Mouse (Mus musculus): ENCODE measurements at regions not wholly inside any gene's neighbourhood (a gene's known extent, or its start where the extent isn't known, plus 50 kb on each side); places are given as distances from the start of the nearest gene placed in this dataset.

DNA sequence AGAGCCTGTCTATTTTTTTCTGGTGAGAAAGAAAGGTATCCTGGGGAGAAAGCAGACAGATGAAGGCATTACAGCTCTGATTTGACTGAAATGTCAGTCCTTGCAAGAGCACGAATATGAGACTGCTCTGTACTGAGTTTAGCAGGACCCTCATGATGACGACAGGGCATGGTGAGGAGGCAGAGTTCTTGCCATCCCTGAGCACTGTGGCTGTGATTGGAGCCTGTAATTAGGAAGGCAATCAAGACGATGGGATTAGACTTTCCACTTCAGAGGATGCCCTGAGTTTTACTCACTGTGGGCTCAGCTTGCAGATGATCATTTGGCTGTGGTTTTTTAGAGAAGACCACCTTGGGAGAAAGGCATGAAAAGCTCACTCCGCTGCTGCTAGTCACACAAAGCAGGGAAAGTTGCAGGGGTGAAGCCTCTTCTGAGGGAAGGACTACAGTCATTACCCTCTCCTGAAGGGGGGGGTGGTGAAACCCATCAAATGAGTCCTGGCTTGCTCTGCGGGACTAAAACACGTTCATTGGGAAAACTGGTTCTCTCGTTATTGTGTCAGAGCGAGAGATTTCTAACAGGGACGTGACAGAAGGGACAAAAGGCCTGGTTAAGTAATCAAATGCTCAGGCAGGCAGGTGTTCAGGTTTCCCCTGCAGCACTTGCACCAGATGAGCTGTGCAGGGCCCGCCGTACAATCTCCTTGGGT, 132.9 kb upstream of the Fam241a start:
- intact Hi-C loops (cut with DNase I), result no loop called here
- DNase-seq, result no peak

DNA sequence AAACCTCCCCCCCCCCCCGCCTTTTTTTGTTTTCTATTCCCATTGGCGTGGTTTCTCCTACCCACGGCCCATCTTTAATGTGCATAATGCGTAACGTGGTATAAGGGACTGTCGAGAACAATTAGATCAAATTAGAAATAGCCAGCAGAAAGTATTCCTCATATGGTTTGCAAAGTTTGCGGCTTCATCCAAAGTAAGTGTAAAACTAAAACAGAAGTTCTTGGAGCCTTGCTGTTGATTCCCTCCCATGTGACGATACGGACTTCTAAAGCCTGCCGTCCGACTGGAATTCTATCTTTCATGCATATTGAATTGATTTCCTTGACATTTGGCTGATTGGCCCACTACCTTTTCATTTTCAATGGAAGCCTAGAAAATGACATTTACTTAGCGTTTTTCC, 128.7 kb upstream of the Fam241a start:
- no peak for DNase-seq
- intact Hi-C loops (cut with DNase I), result no loop called here

DNA sequence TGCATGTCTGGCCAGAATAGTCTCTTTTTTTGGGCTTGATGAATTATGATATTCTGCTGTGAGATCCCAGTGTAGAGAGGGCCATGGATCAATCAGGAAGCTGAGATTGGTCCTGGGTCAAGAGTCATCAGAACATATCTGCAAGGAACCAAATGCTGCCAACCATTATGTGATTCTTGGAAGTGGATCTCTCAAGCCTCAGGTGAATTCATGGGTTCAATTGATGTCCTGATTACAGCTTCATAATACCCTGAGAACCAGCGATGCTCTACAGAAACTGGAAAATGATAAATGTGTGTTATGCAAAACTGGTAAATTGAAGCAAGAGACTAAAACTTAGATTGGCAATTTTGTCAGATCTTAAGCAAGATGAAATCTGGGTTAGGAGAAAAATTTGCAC, 118.8 kb upstream of the Fam241a start:
- intact Hi-C loops (cut with DNase I), result no loop called here
- DNase-seq, result no peak

DNA sequence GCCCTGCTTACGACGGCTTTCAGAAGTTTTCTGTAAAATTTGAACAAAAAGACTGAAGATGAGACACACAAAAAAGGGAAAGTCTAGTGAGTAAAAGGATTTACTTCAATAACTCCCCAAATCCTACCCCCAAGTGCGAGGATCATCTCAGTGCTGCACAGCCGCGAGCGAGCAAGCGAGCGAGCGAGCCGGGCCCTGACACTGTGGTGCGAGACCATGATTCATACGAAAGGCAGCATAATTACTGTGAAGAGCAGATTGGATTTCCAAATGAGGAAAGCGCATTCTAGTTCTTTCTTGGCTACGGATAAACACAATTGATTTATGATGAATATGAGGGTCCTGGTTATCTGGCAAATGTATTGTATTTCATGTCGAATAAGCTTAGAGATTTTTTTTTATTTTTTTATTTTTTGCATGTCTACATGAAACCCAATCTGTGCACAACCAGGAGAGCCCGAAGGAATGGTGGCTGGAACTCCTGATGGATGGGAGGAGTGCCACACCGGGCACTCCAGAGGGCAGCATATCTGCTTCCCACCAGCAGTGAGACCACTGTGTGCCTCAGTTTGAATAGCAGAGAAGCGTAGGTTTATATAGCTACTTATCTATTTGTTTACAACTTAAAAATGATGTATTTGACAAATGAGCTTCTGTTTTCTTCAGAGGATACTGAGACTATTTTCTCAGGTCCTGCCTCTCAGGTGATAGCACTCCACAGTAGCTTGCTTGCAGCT, 106.9 kb upstream of the Fam241a start:
- DNase-seq, result no peak
- intact Hi-C loops (cut with DNase I), result loop anchor here (1.0 to 10.0 kb wide), 2 partner anchors 334 to 1202 kb away; no protein-coding TSS in a partner anchor

DNA sequence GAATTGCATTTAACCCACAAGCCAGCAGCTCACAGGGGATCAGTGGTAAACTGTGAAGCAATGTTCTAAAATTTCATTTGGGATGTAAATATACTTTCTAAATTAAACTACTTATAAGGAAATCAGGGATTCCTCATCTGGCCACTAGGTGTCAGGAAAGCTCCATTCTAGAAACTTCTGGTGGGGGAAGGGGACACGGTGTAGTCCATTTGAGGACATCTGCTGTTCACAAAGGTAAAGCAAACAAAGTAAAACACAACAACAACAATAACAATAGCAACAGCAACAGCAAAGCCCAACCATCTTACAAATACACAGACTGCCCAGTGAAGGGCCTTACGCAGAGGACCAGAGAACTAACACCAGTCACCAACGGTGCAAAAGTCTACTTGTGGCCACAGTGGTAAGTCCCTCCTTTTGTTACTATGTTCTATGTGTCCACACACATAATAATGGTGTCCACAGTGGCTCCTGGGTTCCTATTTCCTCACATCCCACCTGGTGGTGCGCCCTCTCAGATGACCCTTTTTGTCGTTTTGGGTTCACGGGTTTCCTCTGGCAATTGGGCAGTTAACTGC, 105.9 kb upstream of the Fam241a start:
- intact Hi-C loops (cut with DNase I), result loop anchor here (1.0 to 10.0 kb wide), 2 partner anchors 335 to 1203 kb away; no protein-coding TSS in a partner anchor
- peak; percentile 41 to 70 for DNase-seq

DNA sequence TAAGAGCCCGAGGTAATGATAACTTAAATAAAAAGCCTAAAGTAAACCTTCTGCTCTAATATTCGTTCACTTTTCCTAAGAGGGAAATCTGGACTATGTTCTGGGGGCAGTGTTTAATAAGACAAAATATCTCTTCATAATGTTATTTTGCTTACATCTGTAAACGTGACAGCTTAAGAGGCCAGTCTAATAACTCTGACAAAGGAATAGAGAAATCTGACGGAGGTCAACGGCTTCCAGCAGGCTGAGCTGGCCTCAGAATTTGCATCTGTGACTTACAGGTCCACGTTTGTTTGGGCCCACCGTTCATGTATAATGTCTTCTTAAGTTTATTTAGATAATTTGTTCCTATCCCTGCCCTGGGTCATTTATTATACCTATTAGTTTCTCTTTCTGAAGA, 99.6 kb upstream of the Fam241a start:
- intact Hi-C loops (cut with DNase I), result no loop called here

DNA sequence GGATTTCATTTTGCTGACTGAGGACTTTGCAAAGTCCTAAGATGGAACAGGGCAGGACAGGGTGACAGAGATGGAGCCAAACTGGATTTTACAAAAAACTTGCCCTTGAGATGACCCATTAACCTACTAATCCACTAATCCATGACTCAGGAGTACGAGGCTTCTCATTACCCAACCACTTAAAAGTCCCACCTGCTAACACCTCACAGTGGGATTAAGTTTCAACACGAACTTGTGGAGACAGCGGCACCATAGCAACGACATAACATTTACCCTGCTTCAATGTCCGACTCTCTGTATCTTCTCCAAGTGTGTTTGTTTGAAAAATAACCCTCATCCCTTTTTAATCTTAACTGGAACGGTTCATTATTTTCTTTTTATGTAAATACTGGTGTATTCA, 91.5 kb upstream of the Fam241a start:
- DNase-seq, result no peak

More for the DNA sequence above, 99.6 kb upstream of the Fam241a start:
- no peak for DNase-seq

DNA sequence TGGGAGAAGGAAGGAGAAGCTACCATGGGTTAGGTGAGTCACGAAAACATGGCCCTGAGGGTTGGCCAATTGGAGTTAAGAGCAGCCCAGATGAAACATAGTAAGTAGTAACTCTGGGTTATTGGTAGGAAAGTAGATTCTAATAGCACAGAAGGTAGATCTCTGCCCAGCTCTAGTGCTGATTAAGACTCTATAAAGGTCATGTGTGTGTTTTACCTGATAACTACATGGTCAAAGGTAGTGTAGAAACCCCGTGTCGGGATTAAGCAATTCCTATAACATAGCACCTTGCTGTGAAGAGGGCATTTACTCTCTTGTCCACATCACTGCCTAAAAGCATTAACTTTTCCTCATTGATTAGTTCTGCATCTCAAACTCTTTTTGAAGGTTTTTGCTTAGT, 89.0 kb upstream of the Fam241a start:
- DNase-seq, result no peak
- intact Hi-C loops (cut with DNase I), result no loop called here

More for the DNA sequence above, 91.5 kb upstream of the Fam241a start:
- intact Hi-C loops (cut with DNase I), result no loop called here

DNA sequence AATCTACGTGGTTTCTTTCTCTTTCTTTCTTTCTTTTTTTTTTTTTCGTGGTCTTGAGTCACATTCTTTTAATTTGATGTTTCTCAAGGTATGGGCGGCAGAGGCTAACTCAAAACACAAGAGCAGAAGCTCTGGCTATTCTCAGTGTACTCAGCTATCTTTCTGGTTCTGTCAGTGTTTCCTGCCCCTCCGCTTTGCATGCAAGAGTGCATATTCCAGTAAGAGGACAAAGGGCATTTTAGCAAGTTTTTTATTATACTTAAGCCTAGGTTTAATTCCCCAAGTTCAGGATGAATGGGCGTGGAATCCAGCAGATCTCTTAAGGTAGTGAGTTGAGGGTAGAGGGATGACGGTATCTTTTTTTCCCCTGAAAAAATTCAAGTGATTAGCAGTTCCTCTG, 81.1 kb upstream of the Fam241a start:
- DNase-seq, result no peak
- intact Hi-C loops (cut with DNase I), result no loop called here

DNA sequence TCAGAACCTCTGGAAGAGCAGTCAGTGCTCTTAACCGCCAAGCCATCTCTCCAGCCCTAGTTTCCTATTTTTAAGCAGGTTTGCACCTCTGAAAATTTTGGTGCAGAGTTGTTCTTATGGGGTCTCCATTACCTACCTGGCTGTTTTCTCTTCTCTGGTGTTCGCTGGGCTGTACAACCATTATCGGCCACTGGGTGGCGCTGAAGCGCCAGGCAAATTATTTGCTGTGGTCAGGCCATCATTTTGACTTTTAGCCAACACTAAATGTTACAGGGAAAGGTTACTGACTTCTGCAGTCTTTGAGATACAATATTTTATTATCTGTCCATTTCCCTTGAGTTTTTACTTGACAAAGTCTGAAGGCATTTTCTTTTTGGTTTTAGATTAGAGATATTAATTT, 74.8 kb upstream of the Fam241a start:
- peak; percentile 60 to 79 for DNase-seq
- intact Hi-C loops (cut with DNase I), result loop anchor here (1.0 kb wide), 1 partner anchor 366 kb away; no protein-coding TSS in a partner anchor

DNA sequence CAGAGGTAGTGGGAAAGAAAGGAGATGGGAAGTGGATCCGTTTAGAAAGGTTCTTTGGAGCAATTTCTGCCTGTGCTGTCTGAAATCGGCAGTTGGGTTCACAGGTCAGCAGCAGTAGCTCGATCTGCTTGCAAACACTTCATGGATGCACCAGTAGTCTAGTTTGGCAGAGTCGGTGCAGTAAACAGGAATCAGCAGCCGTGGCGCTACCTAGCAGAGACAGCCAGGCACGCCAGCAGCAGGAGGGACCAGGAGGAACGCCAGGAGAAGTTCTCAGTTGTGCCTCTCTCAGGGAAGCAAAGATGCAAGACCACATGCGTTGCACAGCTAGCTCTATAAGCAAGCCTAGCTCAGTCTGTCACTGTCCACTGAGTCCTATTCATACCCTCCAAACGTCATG, 71.0 kb upstream of the Fam241a start:
- DNase-seq, result no peak
- intact Hi-C loops (cut with DNase I), result no loop called here

DNA sequence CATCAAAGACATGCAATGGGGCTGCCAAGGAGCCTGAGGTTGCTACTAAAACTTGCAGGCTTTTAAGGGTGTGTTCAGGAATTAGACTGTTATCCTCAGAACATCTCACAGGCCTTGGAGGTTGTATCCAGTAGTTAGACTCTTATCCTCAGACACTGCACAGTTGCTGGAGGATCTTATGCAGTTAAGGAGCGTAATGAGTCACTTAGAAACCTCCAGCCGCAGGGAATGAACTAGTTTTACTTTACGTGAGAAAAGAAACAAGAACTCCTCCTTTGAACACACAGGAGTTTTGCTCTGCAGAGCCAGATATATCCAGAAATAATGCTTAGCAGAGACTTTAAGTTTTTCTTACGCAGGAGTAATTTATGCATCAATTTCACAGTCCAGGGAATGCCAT, 70.1 kb upstream of the Fam241a start:
- DNase-seq, result no peak
- intact Hi-C loops (cut with DNase I), result no loop called here

DNA sequence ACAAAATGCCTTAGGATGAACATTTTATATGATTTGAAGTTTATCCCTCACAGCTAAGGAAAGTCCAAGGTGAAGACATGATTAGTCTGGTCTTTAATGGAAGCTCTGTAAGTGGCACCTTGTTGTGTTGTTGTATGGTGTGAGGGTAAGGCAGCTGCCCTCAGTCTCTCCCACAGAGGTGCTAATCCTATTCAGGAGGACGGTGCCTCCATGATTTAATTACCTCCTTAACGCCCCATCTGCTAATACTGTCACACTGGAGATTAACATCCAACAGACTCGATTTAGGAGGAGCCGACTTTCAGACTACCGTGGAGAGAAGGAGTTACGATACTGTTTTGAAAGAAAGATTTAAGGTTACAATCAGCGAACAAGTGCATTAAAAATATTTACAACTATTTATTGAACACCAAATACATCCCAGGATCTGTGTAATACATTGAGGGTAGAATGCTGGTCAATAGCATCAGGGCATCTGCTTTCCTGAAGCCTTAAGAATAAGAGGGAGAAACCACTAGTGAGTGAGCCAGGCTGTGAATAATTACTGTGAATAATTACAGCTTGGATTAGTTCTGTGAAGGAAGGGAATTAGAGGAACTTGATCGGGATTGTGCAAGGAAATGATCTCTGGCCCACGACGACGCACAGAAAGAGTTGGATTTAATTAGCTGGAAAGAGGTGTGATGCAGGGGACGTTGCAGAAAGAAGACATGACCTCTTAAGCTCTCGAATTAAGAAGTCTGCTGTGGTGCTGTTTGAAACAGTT, 63.0 kb upstream of the Fam241a start:
- intact Hi-C loops (cut with DNase I), result no loop called here
- DNase-seq, result no peak

DNA sequence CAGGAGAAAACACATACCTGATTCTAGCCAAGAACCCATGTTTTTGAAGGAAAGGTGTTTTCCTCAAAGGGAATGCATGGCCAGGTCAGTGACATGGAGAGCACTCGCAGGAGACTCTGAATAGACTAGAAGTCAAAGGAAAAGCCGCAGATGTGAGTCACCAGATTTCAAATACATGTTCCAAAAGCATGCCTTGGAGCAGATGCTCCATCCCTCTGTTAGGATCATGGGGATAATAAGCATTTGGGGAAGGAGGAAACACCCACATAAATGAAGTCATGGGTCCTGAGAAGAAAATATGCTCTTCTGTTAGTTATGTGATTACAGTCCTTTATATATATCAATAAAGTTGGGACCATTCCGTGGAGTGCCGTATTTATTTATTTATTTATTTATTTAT, 58.7 kb upstream of the Fam241a start:
- intact Hi-C loops (cut with DNase I), result no loop called here
- DNase-seq, result no peak

DNA sequence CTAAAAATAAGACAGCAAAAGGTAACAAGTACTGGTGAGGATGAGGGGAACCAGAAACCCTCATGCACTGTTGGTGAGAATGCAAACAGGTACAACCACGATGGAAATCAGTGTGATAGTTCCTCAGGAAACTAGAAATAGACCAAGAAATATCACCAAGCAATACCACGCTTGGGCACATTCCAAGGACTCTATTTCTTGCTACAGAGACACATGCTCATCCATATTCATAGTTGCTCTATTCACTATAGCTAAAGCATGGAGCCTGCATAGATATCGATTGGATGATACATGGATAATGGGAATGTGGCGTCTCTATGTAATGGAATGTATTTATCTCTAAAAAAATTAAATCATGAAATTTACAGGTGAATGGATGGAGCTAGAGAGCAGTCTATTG, 57.5 kb upstream of the Fam241a start:
- intact Hi-C loops (cut with DNase I), result no loop called here

DNA sequence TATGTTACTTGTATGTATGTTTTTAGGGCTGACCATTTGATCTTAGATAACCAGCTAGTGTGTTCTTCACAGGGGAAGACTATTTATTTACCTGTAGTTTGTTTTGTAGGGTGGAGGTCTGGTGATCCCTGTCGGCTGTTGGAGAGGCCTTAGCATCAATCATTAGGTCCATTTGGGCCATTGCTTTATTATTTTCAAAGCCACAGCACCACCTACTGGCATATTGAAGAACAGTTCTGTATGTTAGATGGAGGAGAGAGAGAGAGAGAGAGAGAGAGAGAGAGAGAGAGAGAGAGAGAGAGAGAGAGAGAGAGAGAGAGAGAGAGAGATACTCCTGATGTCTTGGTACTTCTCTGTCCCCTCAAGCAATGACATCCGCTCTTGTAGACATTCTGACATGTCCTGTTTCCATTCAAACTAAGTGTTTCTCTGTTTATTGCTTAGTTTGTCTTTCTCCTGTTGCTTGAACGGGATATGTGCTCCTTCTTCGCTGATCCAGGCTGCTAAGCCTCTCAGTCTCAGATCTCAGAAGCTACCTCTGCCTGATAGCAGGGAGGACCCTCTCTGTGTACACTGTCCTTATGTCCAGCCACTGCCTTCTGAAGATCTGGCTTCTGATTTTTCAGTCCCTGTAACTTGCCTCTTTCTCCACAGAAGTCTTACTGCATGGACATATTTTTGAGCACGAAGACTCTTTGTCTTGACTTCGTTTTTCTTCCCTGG, 52.9 kb upstream of the Fam241a start:
- intact Hi-C loops (cut with DNase I), result loop anchor here (1.0 to 5.0 kb wide), 5 partner anchors 52 to 324 kb away; partner anchors contain the start of genes Ap1ar and Fam241a
- DNase-seq, result peak; percentile 65 to 85

More for the DNA sequence above, 57.5 kb upstream of the Fam241a start:
- no peak for DNase-seq

DNA sequence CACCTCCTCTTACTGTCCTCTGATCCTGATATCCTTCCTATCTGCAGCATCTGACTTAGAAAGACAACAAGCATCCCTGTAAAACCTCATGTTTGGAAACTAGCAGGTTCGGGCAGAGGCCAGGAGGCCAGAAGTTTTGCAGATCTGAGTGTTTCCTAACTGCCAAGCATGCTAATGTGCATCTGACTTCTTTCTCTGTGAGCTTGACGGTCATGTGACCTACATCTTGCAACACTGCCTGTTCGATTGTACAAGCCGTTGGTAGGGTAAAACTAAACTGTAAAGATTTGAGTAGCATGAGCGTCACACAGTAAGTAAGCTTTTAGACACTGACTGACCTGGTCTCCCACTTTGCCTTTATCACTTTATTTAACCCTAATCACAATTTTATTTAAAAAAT, 52.2 kb upstream of the Fam241a start:
- intact Hi-C loops (cut with DNase I), result loop anchor here (2.0 to 5.0 kb wide), 4 partner anchors 51 to 324 kb away; partner anchors contain the start of genes Ap1ar and Fam241a
- no peak for DNase-seq

Data from heart, postnatal 10 days (tissue).